Mouse (Mus musculus) MEL (cell line): ENCODE data around the gene Ppargc1a. TPM values are rescaled to one million over a fixed set of nuclear protein-coding genes. Genes with fewer than 3 reads are reported as not detected.

Experiments used
- DNase-seq: peaks from one replicate; pipeline ENCODE4 v3.0.0; 2011; ENCODE audit warnings: low read depth, low spot score
- H3K27ac ChIP-seq: 2 replicates; pipeline ENCODE4 v1.5.1; 2012; ENCODE audit warnings: low read depth, mild to moderate bottlenecking, control low read depth, low read length, moderate library complexity; ENCODE audit not compliant: control insufficient read depth
- H3K27me3 ChIP-seq, 2 experiments: fragments of 150-350 bp in 1 of 2; sonication (generic) in 1 of 2; 2 replicates each; pipeline ENCODE4 v1.6.1; 2012; ENCODE audit warnings: low read length in 2 of 2, mild to moderate bottlenecking in 2 of 2, improper control_type of control experiment in 1 of 2, moderate library complexity in 1 of 2; ENCODE audit not compliant: insufficient read depth in 2 of 2, control insufficient read depth in 1 of 2
- H3K36me3 ChIP-seq, 2 experiments: 2 replicates each; pipeline ENCODE4 v1.6.1; 2012 to 2014; ENCODE audit warnings: low read length in 2 of 2, improper control_type of control experiment in 1 of 2, inconsistent platforms in 1 of 2, mild to moderate bottlenecking in 1 of 2; ENCODE audit not compliant: insufficient read depth in 2 of 2, control insufficient read depth in 1 of 2
- H3K4me1 ChIP-seq, 2 experiments: fragments of 150-350 bp in 1 of 2; sonication (generic) in 1 of 2; 2 replicates each; pipeline ENCODE4 v1.6.1; 2012; ENCODE audit warnings: low read length in 2 of 2, improper control_type of control experiment in 1 of 2, mild to moderate bottlenecking in 1 of 2; ENCODE audit not compliant: insufficient read depth in 2 of 2, control insufficient read depth in 1 of 2
- H3K4me3 ChIP-seq, 2 experiments: fragments of 150-350 bp in 1 of 2; sonication (generic) in 1 of 2; 2 replicates each; pipeline ENCODE4 v1.5.1; 2012; ENCODE audit warnings: low read depth in 2 of 2, low read length in 2 of 2, mild to moderate bottlenecking in 2 of 2, moderate library complexity in 2 of 2, control low read depth in 1 of 2, improper control_type of control experiment in 1 of 2; ENCODE audit not compliant: control insufficient read depth in 1 of 2, insufficient read depth in 1 of 2
- H3K79me2 ChIP-seq: 2 replicates; pipeline ENCODE4 v1.6.1; 2012; ENCODE audit warnings: mild to moderate bottlenecking, low read length, moderate library complexity; ENCODE audit not compliant: control insufficient read depth, poor library complexity, insufficient read depth
- H3K9ac ChIP-seq: 2 replicates; pipeline ENCODE4 v1.6.1; 2012; ENCODE audit warnings: low read depth, mild to moderate bottlenecking, control low read depth, low read length, moderate library complexity; ENCODE audit not compliant: control insufficient read depth, poor library complexity, severe bottlenecking
- H3K9me3 ChIP-seq: fragments of 150-350 bp; sonication (generic); replicated peaks from 2 replicates; pipeline ENCODE4 v1.6.1; 2012; ENCODE audit warnings: mild to moderate bottlenecking, low read length, improper control_type of control experiment, moderate library complexity; ENCODE audit not compliant: insufficient read depth
- BHLHE40 ChIP-seq: IDR thresholded peaks from 2 replicates; pipeline ENCODE4 v1.6.1; 2012; ENCODE audit warnings: low read depth, mild to moderate bottlenecking, inconsistent platforms, low read length, improper control_type of control experiment, borderline replicate concordance
- CHD2 ChIP-seq: IDR thresholded peaks from 2 replicates; pipeline ENCODE4 v1.6.1; 2011; ENCODE audit warnings: low read length, improper control_type of control experiment
- CTCF ChIP-seq, 3 experiments: IDR thresholded peaks in 2 of 3; conservative IDR thresholded peaks in 1 of 3; 2 replicates each; pipeline ENCODE4 v1.5.1; 2011 to 2012; ENCODE audit warnings: low read length in 3 of 3, low read depth in 2 of 3, mild to moderate bottlenecking in 2 of 3, improper control_type of control experiment in 1 of 3, inconsistent platforms in 1 of 3, mixed read lengths in 1 of 3, moderate library complexity in 1 of 3; ENCODE audit not compliant: control insufficient read depth in 1 of 3, insufficient read depth in 1 of 3, poor library complexity in 1 of 3, severe bottlenecking in 1 of 3
- ELF1 ChIP-seq: IDR thresholded peaks from 2 replicates; pipeline ENCODE4 v1.6.1; 2014; ENCODE audit warnings: low read depth, mild to moderate bottlenecking, inconsistent platforms, low read length, improper control_type of control experiment, moderate library complexity
- HCFC1 ChIP-seq: IDR thresholded peaks from 2 replicates; pipeline ENCODE4 v1.6.1; 2012; ENCODE audit warnings: low read depth, mild to moderate bottlenecking, inconsistent platforms, low read length, improper control_type of control experiment, moderate library complexity
- JUND ChIP-seq: IDR thresholded peaks from 2 replicates; pipeline ENCODE4 v1.6.1; 2011; ENCODE audit warnings: low read depth, mild to moderate bottlenecking, improper control_type of control experiment, low read length
- KAT2A ChIP-seq: conservative IDR thresholded peaks from 2 replicates; pipeline ENCODE4 v1.6.1; 2012; ENCODE audit warnings: low read depth, low read length, improper control_type of control experiment, inconsistent platforms
- MAX ChIP-seq: IDR thresholded peaks from 2 replicates; pipeline ENCODE4 v1.6.1; 2011; ENCODE audit warnings: low read length, improper control_type of control experiment
- MAZ ChIP-seq: IDR thresholded peaks from 2 replicates; pipeline ENCODE4 v1.6.1; 2012; ENCODE audit warnings: low read depth, mild to moderate bottlenecking, inconsistent platforms, low read length, improper control_type of control experiment
- MEF2A ChIP-seq: IDR thresholded peaks from 2 replicates; pipeline ENCODE4 v1.6.1; 2014; ENCODE audit warnings: low read depth, mild to moderate bottlenecking, inconsistent platforms, low read length, improper control_type of control experiment; ENCODE audit not compliant: poor library complexity, insufficient replicate concordance, severe bottlenecking; ENCODE audit errors: extremely low read depth
- MXI1 ChIP-seq: IDR thresholded peaks from 2 replicates; pipeline ENCODE4 v1.6.1; 2011; ENCODE audit warnings: mild to moderate bottlenecking, low read depth, low read length, improper control_type of control experiment
- MYB ChIP-seq: IDR thresholded peaks from 2 replicates; pipeline ENCODE4 v1.6.1; 2011; ENCODE audit warnings: mild to moderate bottlenecking, low read depth, low read length, improper control_type of control experiment
- NELFE ChIP-seq: IDR thresholded peaks from 2 replicates; pipeline ENCODE4 v1.6.1; 2011; ENCODE audit warnings: low read depth, low read length, improper control_type of control experiment
- POLR2A ChIP-seq, 2 experiments: IDR thresholded peaks; 2 replicates each; pipeline ENCODE4 v1.6.1; 2011 to 2012; ENCODE audit warnings: low read length in 2 of 2, mild to moderate bottlenecking in 2 of 2, control low read depth in 1 of 2, improper control_type of control experiment in 1 of 2, low read depth in 1 of 2, moderate library complexity in 1 of 2; ENCODE audit not compliant: control insufficient read depth in 1 of 2, insufficient read depth in 1 of 2, poor library complexity in 1 of 2
- POLR2AphosphoS2 ChIP-seq: IDR thresholded peaks from 2 replicates; pipeline ENCODE4 v1.6.1; 2011; ENCODE audit warnings: low read length, improper control_type of control experiment
- POLR2AphosphoS5 ChIP-seq: IDR thresholded peaks from 2 replicates; pipeline ENCODE4 v1.6.1; 2012; ENCODE audit warnings: low read depth, borderline replicate concordance, mild to moderate bottlenecking, inconsistent platforms, low read length, moderate library complexity, mixed read lengths
- RAD21 ChIP-seq: IDR thresholded peaks from 2 replicates; pipeline ENCODE4 v1.6.1; 2011; ENCODE audit warnings: mild to moderate bottlenecking, low read depth, low read length, improper control_type of control experiment
- SMC3 ChIP-seq: IDR thresholded peaks from 2 replicates; pipeline ENCODE4 v1.6.1; 2011; ENCODE audit warnings: low read depth, low read length, improper control_type of control experiment
- TAL1 ChIP-seq: IDR thresholded peaks from 2 replicates; pipeline ENCODE4 v1.6.1; 2012; ENCODE audit warnings: mild to moderate bottlenecking, inconsistent platforms, low read length, moderate library complexity, mixed read lengths
- TBP ChIP-seq: IDR thresholded peaks from 2 replicates; pipeline ENCODE4 v1.8.0; 2011; ENCODE audit warnings: low read depth, low read length, improper control_type of control experiment
- UBTF ChIP-seq: IDR thresholded peaks from 2 replicates; pipeline ENCODE4 v1.6.1; 2012; ENCODE audit warnings: low read depth, mild to moderate bottlenecking, inconsistent platforms, low read length, improper control_type of control experiment, moderate library complexity, borderline replicate concordance; ENCODE audit not compliant: insufficient read depth
- USF1 ChIP-seq: IDR thresholded peaks from 2 replicates; pipeline ENCODE4 v1.6.1; 2014; ENCODE audit warnings: low read depth, mild to moderate bottlenecking, inconsistent platforms, low read length, improper control_type of control experiment, moderate library complexity
- ZMIZ1 ChIP-seq: IDR thresholded peaks from 2 replicates; pipeline ENCODE4 v1.6.1; 2012; ENCODE audit warnings: low read depth, mild to moderate bottlenecking, inconsistent platforms, low read length, improper control_type of control experiment, moderate library complexity
- polyA plus RNA-seq, 2 experiments: library from polyadenylated mRNA; stranded (reverse) in 1 of 2; unstranded in 1 of 2; fragments of >175 nt in 1 of 2; fragments of >200 nt in 1 of 2; gene quantifications; 2 replicates each; pipeline versions ENCODE4 v1.2.1 to v1.2.4; 2012; ENCODE audit warnings: low replicate concordance in 2 of 2, low read depth in 1 of 2; ENCODE audit not compliant: insufficient read length in 2 of 2, insufficient read depth in 1 of 2, missing spikeins in 1 of 2
- total RNA-seq: library from RNA; depleted of rRNA; stranded (reverse); fragments of 300-350 nt; gene quantifications from 2 replicates; pipeline ENCODE4 v1.2.3, GENCODE M21; 2012

Ppargc1a gene
- total and polyA plus RNA-seq, 3 experiments, result 0.04 to 0.06 TPM; not detected in 1

DNA sequence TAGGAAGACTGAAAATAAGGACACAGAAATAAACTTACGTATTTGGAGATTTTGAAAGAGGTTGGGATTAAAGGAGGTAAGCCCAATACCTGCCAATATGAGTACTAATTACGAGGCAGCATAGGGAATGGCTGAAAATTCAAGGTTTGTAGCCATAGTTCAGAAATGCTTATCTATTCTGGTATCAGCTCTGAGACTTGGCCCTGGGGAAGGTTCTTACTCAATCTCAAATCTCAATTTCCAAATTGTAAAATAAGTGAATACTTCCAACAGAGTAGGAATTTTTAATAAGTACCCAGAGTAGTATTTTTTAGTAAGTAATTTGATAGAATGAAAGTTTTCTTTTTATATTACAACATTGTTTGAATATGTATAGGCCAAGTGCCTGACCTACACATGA is 41.7 kb downstream of the Ppargc1a start:
- no peak for DNase-seq
- no peak overlapping the region for H3K9ac ChIP-seq
- H3K9me3 ChIP-seq, result no peaks in the 10 kb centered on the region
- no peaks in the 10 kb centered on the region for H3K79me2 ChIP-seq
- no peak overlapping the region for H3K4me3 ChIP-seq
- no peak for TF ChIP-seq KAT2A
- no peak for TF ChIP-seq MAZ
- TF ChIP-seq MAX, result no peak
- no peak for TF ChIP-seq POLR2AphosphoS2
- TF ChIP-seq TAL1, result no peak
- no peak for TF ChIP-seq UBTF
- no peak for TF ChIP-seq USF1
- no peaks in the 10 kb centered on the region for H3K4me1 ChIP-seq
- no peaks in the 10 kb centered on the region for H3K36me3 ChIP-seq
- H3K27me3 ChIP-seq, result 0 out of 4 replicates have a peak, but pooled peaks cover 0 to 1% of the 10 kb centered on the region in 2 experiments
- no peak overlapping the region for H3K27ac ChIP-seq

- H3K79me2 ChIP-seq, result no peaks in the 10 kb centered on the region
- H3K9me3 ChIP-seq, result no peaks in the 10 kb centered on the region
- no peaks in the 10 kb centered on the region; a peak in 1 of 4 replicates for H3K36me3 ChIP-seq
- no peak overlapping the region for H3K27ac ChIP-seq
- H3K27me3 ChIP-seq, result no peaks in the 10 kb centered on the region
- DNase-seq, result peak; percentile 7
- no peak overlapping the region for H3K9ac ChIP-seq
- TF ChIP-seq BHLHE40 (no peak), RAD21 (peak; percentile 27), CTCF (IDR thresholded peaks at IDR 0.05 in 2 of 3, conservative IDR thresholded peaks at IDR 0.05 in 1 of 3; ENCODE audit: control insufficient read depth in 1 of 3, insufficient read depth in 1 of 3, low read depth in 2 of 3, low read length in 3 of 3, poor library complexity in 1 of 3, severe bottlenecking in 1 of 3) (peak in 1 of 3 experiments; percentile 12; a peak in 1 of 6 replicates), POLR2A (IDR thresholded peaks at IDR 0.05; ENCODE audit: control insufficient read depth in 1 of 2, insufficient read depth in 1 of 2, low read depth in 1 of 2, low read length in 2 of 2, poor library complexity in 1 of 2) (no peak), POLR2AphosphoS2 (no peak), SMC3 (peak; percentile 37)
- TF ChIP-seq, all 39 proteins: peak for 3
- Histone ChIP-seq H3K4me1 (no peaks in the 10 kb centered on the region), H3K4me3 (no peak overlapping the region)
Observed at GRCm38 (mm10) chr5:51520807-51521206, 46.7 kb downstream of the Ppargc1a start.

- H3K27ac ChIP-seq, result no peak overlapping the region
- H3K4me1 ChIP-seq, result no peaks in the 10 kb centered on the region
- no peaks in the 10 kb centered on the region for H3K79me2 ChIP-seq
- TF ChIP-seq MAZ, result no peak
- TF ChIP-seq TAL1, result no peak
- no peak for TF ChIP-seq POLR2AphosphoS5
- no peak for TF ChIP-seq MYB
- no peak for TF ChIP-seq USF1
- TF ChIP-seq RAD21, result no peak
- TF ChIP-seq ZMIZ1, result no peak
- no peak for TF ChIP-seq CHD2
- no peak for TF ChIP-seq NELFE
- no peak for TF ChIP-seq HCFC1
- no peak for TF ChIP-seq KAT2A
- no peak for TF ChIP-seq SMC3
- no peak for TF ChIP-seq JUND
- TF ChIP-seq TBP, result no peak
- no peak for TF ChIP-seq ELF1
- no peak for TF ChIP-seq MXI1
- TF ChIP-seq MEF2A, result no peak
- no peak overlapping the region for H3K9ac ChIP-seq
- no peak for DNase-seq
- H3K9me3 ChIP-seq, result no peaks in the 10 kb centered on the region
- no peaks in the 10 kb centered on the region; a peak in 1 of 4 replicates for H3K36me3 ChIP-seq
- no peaks in the 10 kb centered on the region for H3K27me3 ChIP-seq
- H3K4me3 ChIP-seq, result no peak overlapping the region
Observed at GRCm38 (mm10) chr5:51517440-51518187, 49.9 kb downstream of the Ppargc1a start.
